Mouse (Mus musculus) erythroblast, embryonic 14.5 days (primary cell): Measurements from ENCODE around the gene Kcnh2.

Experiments used
- GATA1 ChIP-seq: IDR thresholded peaks from 2 replicates; pipeline ENCODE4 v1.6.1; 2012; ENCODE audit warnings: low read length, inconsistent platforms, mixed read lengths
- TAL1 ChIP-seq: IDR thresholded peaks from 3 replicates; pipeline ENCODE4 v1.6.1; 2012; ENCODE audit warnings: low read length, inconsistent platforms, mixed read lengths

- TF ChIP-seq TAL1 (no peak), GATA1 (no peak)
Observed at GRCm38 (mm10) chr5:24326842-24327417, 24.5 kb downstream of the Kcnh2 start.
